Mouse (Mus musculus) embryonic facial prominence, embryonic 12.5 days (tissue): ENCODE data around the gene Ddx31. TPM values are rescaled to one million over a fixed set of nuclear protein-coding genes. Genes with fewer than 3 reads are reported as not detected.

Experiments
- ATAC-seq: fragments of 200-750 bp; cut with Nextera tagmentation; 2 replicates; pipeline ENCODE4 v1.8.0; 2017; ENCODE audit not compliant: insufficient number of reproducible peaks, insufficient read depth, low FRiP score, low TSS enrichment
- H3K27ac ChIP-seq: fragments of 300-500 bp; sonication (generic); 2 replicates; pipeline ENCODE4 v1.5.1; 2016; ENCODE audit warnings: mild to moderate bottlenecking
- H3K27me3 ChIP-seq: fragments of 300-500 bp; sonication (generic); 2 replicates; pipeline ENCODE4 v1.6.1; 2016; ENCODE audit warnings: mild to moderate bottlenecking, moderate library complexity
- H3K36me3 ChIP-seq: fragments of 300-500 bp; sonication (generic); 2 replicates; pipeline ENCODE4 v1.6.1; 2016; ENCODE audit warnings: mild to moderate bottlenecking
- H3K4me1 ChIP-seq: fragments of 300-500 bp; sonication (generic); 2 replicates; pipeline ENCODE4 v1.6.1; 2016
- H3K4me2 ChIP-seq: fragments of 300-500 bp; sonication (generic); replicated peaks from 2 replicates; pipeline ENCODE4 v1.6.1; 2016; ENCODE audit warnings: mild to moderate bottlenecking, moderate library complexity
- H3K4me3 ChIP-seq: fragments of 300-500 bp; sonication (generic); 2 replicates; pipeline ENCODE4 v1.5.1; 2016; ENCODE audit warnings: mild to moderate bottlenecking
- H3K9ac ChIP-seq: fragments of 300-500 bp; sonication (generic); 2 replicates; pipeline ENCODE4 v1.6.1; 2016; ENCODE audit warnings: mild to moderate bottlenecking, moderate library complexity
- H3K9me3 ChIP-seq: fragments of 300-500 bp; sonication (generic); 2 replicates; pipeline ENCODE4 v1.6.1; 2016; ENCODE audit warnings: mild to moderate bottlenecking, moderate library complexity
- WGBS: fragments of 180-500 bp; shearing (Covaris S2); methylation state at CpG from one replicate; pipeline ENCODE4 v1.1.7; 2016; 5-methylcytosine and 5-hydroxymethylcytosine counted together
- polyA plus RNA-seq: library from polyadenylated mRNA; unstranded; fragments of >200 nt; fragmentation: Nextera tagmentation; extraction: Ambion mirVana; gene quantifications from 2 replicates; pipeline ENCODE4 v1.2.1, GENCODE M21; 2016

Gene Ddx31
- polyA plus RNA-seq, 1 experiment from 2014 or later, result 17.9 TPM

- Histone ChIP-seq H3K27ac (no peak overlapping the region), H3K4me3 (no peak overlapping the region), H3K4me1 (no peaks in the 10 kb centered on the region), H3K9ac (no peak overlapping the region), H3K27me3 (no peaks in the 10 kb centered on the region), H3K36me3 (peaks cover 88% of the 10 kb centered on the region), H3K4me2 (no peak overlapping the region), H3K9me3 (no peaks in the 10 kb centered on the region)
- ATAC-seq, result no peak
- 49% methylated on average over 4 of the region's 4 CpGs for WGBS
These were observed 10.9 kb upstream of the Ddx31 start for GRCm38 (mm10) chr2:28829265-28829664.

GRCm38 (mm10) chr2:28836181-28836940 is 3.8 kb upstream of the Ddx31 start:
- H3K9ac ChIP-seq, result no peak overlapping the region
- H3K4me2 ChIP-seq, result no peak overlapping the region
- H3K36me3 ChIP-seq, result peaks cover 33% of the 10 kb centered on the region
- no peak overlapping the region for H3K4me3 ChIP-seq
- no peaks in the 10 kb centered on the region for H3K9me3 ChIP-seq
- no peak for ATAC-seq
- no peaks in the 10 kb centered on the region for H3K27me3 ChIP-seq
- H3K27ac ChIP-seq, result no peak overlapping the region
- H3K4me1 ChIP-seq, result peaks cover 21% of the 10 kb centered on the region
- WGBS, result 73% methylated on average over 3 of the region's 3 CpGs

GRCm38 (mm10) chr2:28839501-28840221 is 545 bp upstream of the Ddx31 start:
- Histone ChIP-seq H3K36me3 (peaks cover 6% of the 10 kb centered on the region), H3K9me3 (no peaks in the 10 kb centered on the region), H3K4me3 (peak overlapping the region; percentile 99), H3K4me2 (peak overlapping the region; percentile 94), H3K27ac (peak overlapping the region; percentile 90), H3K4me1 (peaks cover 29% of the 10 kb centered on the region), H3K27me3 (no peaks in the 10 kb centered on the region), H3K9ac (peak overlapping the region; percentile 96)
- WGBS, result under 1% methylated on average over 53 of the region's 53 CpGs
- peak; percentile 24; the same call in 1 of the 2 replicates for ATAC-seq

- WGBS, result 66% methylated on average over 3 of the region's 3 CpGs
- H3K4me2 ChIP-seq, result peak overlapping the region; percentile 94
- peak overlapping the region; percentile 99; the same call in 1 of the 2 replicates for H3K4me3 ChIP-seq
- 0 out of 2 replicates have a peak overlapping the region, but pooled peaks have one; percentile 96 for H3K9ac ChIP-seq
- H3K27me3 ChIP-seq, result no peaks in the 10 kb centered on the region
- peaks cover 26% of the 10 kb centered on the region for H3K4me1 ChIP-seq
- H3K9me3 ChIP-seq, result no peaks in the 10 kb centered on the region
- H3K27ac ChIP-seq, result no peak overlapping the region
- ATAC-seq, result no peak
- peaks cover 17% of the 10 kb centered on the region for H3K36me3 ChIP-seq
These were observed 1.8 kb downstream of the Ddx31 start for GRCm38 (mm10) chr2:28842042-28842441.

- Histone ChIP-seq H3K36me3 (peaks cover 43% of the 10 kb centered on the region), H3K27me3 (no peaks in the 10 kb centered on the region), H3K4me2 (no peak overlapping the region), H3K4me1 (no peaks in the 10 kb centered on the region), H3K4me3 (no peak overlapping the region), H3K27ac (no peak overlapping the region), H3K9me3 (no peaks in the 10 kb centered on the region), H3K9ac (no peak overlapping the region)
- WGBS, result 94% methylated on average over 2 of the region's 2 CpGs
- no peak for ATAC-seq
These were observed 8.7 kb downstream of the Ddx31 start for GRCm38 (mm10) chr2:28848879-28849278.

- Histone ChIP-seq H3K9ac (no peak overlapping the region), H3K36me3 (peaks cover 33% of the 10 kb centered on the region)
- 96% methylated on average over 3 of the region's 3 CpGs for WGBS
These were observed 12.4 kb downstream of the Ddx31 start for GRCm38 (mm10) chr2:28852594-28852993.

GRCm38 (mm10) chr2:28855773-28856172 is 15.6 kb downstream of the Ddx31 start:
- peaks cover 32% of the 10 kb centered on the region for H3K36me3 ChIP-seq
- H3K4me1 ChIP-seq, result no peaks in the 10 kb centered on the region
- no peak overlapping the region for H3K4me2 ChIP-seq
- no peak overlapping the region for H3K9ac ChIP-seq
- H3K27ac ChIP-seq, result no peak overlapping the region
- H3K27me3 ChIP-seq, result no peaks in the 10 kb centered on the region
- H3K9me3 ChIP-seq, result no peaks in the 10 kb centered on the region
- 94% methylated on average over 2 of the region's 2 CpGs for WGBS
- H3K4me3 ChIP-seq, result no peak overlapping the region
- ATAC-seq, result no peak

More at GRCm38 (mm10) chr2:28852594-28852993, 12.4 kb downstream of the Ddx31 start:
- Histone ChIP-seq H3K4me2 (no peak overlapping the region), H3K4me3 (no peak overlapping the region), H3K4me1 (no peaks in the 10 kb centered on the region), H3K27ac (no peak overlapping the region), H3K9me3 (no peaks in the 10 kb centered on the region), H3K27me3 (no peaks in the 10 kb centered on the region)
- ATAC-seq, result no peak

GRCm38 (mm10) chr2:28859303-28859702 is 19.1 kb downstream of the Ddx31 start:
- no peak for ATAC-seq
- H3K4me2 ChIP-seq, result no peak overlapping the region
- no peak overlapping the region for H3K9ac ChIP-seq
- no peaks in the 10 kb centered on the region for H3K27me3 ChIP-seq
- H3K9me3 ChIP-seq, result no peaks in the 10 kb centered on the region
- no peak overlapping the region for H3K4me3 ChIP-seq
- WGBS, result 94% methylated on average over 4 of the region's 4 CpGs
- H3K36me3 ChIP-seq, result peaks cover 59% of the 10 kb centered on the region
- H3K27ac ChIP-seq, result no peak overlapping the region
- H3K4me1 ChIP-seq, result no peaks in the 10 kb centered on the region

GRCm38 (mm10) chr2:28860678-28861423 is 20.6 kb downstream of the Ddx31 start:
- no peak for ATAC-seq
- Histone ChIP-seq H3K36me3 (peaks cover 57% of the 10 kb centered on the region), H3K4me1 (no peaks in the 10 kb centered on the region), H3K27me3 (no peaks in the 10 kb centered on the region), H3K9me3 (no peaks in the 10 kb centered on the region), H3K4me2 (no peak overlapping the region), H3K27ac (no peak overlapping the region), H3K9ac (no peak overlapping the region), H3K4me3 (no peak overlapping the region)
- WGBS, result 95% methylated on average over 8 of the region's 8 CpGs

- H3K36me3 ChIP-seq, result peaks cover 72% of the 10 kb centered on the region
These were observed 23.7 kb downstream of the Ddx31 start for GRCm38 (mm10) chr2:28863857-28864256.

GRCm38 (mm10) chr2:28867495-28867894 is 27.3 kb downstream of the Ddx31 start:
- Histone ChIP-seq H3K4me2 (no peak overlapping the region), H3K9me3 (no peaks in the 10 kb centered on the region), H3K27ac (no peak overlapping the region), H3K36me3 (peaks cover 51% of the 10 kb centered on the region), H3K4me3 (no peak overlapping the region), H3K9ac (no peak overlapping the region), H3K4me1 (no peaks in the 10 kb centered on the region), H3K27me3 (no peaks in the 10 kb centered on the region)
- 70% methylated on average over 7 of the region's 7 CpGs for WGBS
- ATAC-seq, result no peak

More at GRCm38 (mm10) chr2:28863857-28864256, 23.7 kb downstream of the Ddx31 start:
- Histone ChIP-seq H3K9me3 (no peaks in the 10 kb centered on the region), H3K4me3 (no peak overlapping the region), H3K4me2 (no peak overlapping the region), H3K27me3 (no peaks in the 10 kb centered on the region), H3K4me1 (no peaks in the 10 kb centered on the region), H3K27ac (no peak overlapping the region), H3K9ac (no peak overlapping the region)
- no peak for ATAC-seq
